Mouse (Mus musculus): ENCODE measurements at regions not wholly inside any gene's neighbourhood (a gene's known extent, or its start where the extent isn't known, plus 50 kb on each side); places are given as distances from the start of the nearest gene placed in this dataset.

DNA sequence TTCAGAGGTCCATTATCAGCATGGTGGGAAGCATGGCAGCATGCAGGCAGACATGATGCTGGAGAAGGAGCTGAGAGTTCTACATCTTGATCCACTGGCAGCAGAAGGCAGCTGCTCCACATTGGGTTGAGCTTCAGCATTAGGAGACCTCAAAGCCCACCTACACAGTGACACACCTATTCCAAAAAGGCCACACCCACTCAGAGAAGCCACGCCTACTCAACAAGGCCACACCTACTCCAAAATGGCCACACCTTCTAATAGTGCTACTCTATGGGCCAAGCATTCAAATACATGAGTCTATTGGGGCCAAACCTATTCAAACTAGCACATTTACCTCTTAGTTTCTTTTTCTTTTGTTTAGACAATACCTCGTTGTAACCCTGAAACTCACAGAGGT is 50.4 kb upstream of the Sox13 start:
- DNase-seq (ENCODE audit: low read depth, low spot score) = no peak

Data from brain, adult 2 months (tissue).